Mouse (Mus musculus) liver, embryonic 16.5 days (tissue): ENCODE results near the gene Gm11565. TPM values are rescaled to one million over a fixed set of nuclear protein-coding genes. Genes with fewer than 3 reads are reported as not detected.

Experiments used
- polyA plus RNA-seq: library from polyadenylated mRNA; unstranded; fragments of >200 nt; fragmentation: Nextera tagmentation; extraction: Ambion mirVana; gene quantifications from 2 replicates; pipeline ENCODE4 v1.2.1, GENCODE M21; 2015

Gene Gm11565
- polyA plus RNA-seq, 1 experiment from 2014 or later, result not detected

Other genes starting within 250 kb of the Gm11565 start
- not detected in 2 replicates for gene Krtap4-6, start 248.8 kb upstream of the Gm11565 start, polyA plus RNA-seq
- not detected in 2 replicates for gene Gm14190, start 224.0 kb upstream of the Gm11565 start, polyA plus RNA-seq
- gene Gm14180, start 180.5 kb upstream of the Gm11565 start, polyA plus RNA-seq, result not detected in 2 replicates
- not detected in 2 replicates for gene Gm11595, start 141.8 kb upstream of the Gm11565 start, polyA plus RNA-seq
- gene Krtap4-8, start 134.0 kb upstream of the Gm11565 start, polyA plus RNA-seq, result not detected in 2 replicates
- gene Krtap4-9, start 129.6 kb upstream of the Gm11565 start, polyA plus RNA-seq, result not detected in 2 replicates
- not detected in 2 replicates for gene Gm11596, start 121.3 kb upstream of the Gm11565 start, polyA plus RNA-seq
- gene Gm11569, start 115.8 kb upstream of the Gm11565 start, polyA plus RNA-seq, result not detected in 2 replicates
- gene Gm11554, start 110.3 kb upstream of the Gm11565 start, polyA plus RNA-seq, result not detected in 2 replicates
- gene Krtap4-13, start 104.9 kb upstream of the Gm11565 start, polyA plus RNA-seq, result not detected in 2 replicates
- not detected in 2 replicates for gene Gm11564, start 99.1 kb upstream of the Gm11565 start, polyA plus RNA-seq
- not detected in 2 replicates for gene 2300003K06Rik, start 76.7 kb upstream of the Gm11565 start, polyA plus RNA-seq
- gene Krtap4-16, start 63.1 kb upstream of the Gm11565 start, polyA plus RNA-seq, result not detected in 2 replicates
- gene Gm11568, start 56.8 kb upstream of the Gm11565 start, polyA plus RNA-seq, result not detected in 2 replicates
- gene Gm11559, start 50.3 kb upstream of the Gm11565 start, polyA plus RNA-seq, result not detected in 2 replicates
- gene Krtap9-1, start 41.4 kb upstream of the Gm11565 start, polyA plus RNA-seq, result not detected in 2 replicates
- not detected in 2 replicates for gene Gm11567, start 35.6 kb upstream of the Gm11565 start, polyA plus RNA-seq
- not detected in 2 replicates for gene Krtap31-1, start 6.8 kb upstream of the Gm11565 start, polyA plus RNA-seq
- not detected in 2 replicates for gene Krtap31-2, start 21.5 kb downstream of the Gm11565 start, polyA plus RNA-seq
- not detected in 2 replicates for gene Krtap9-5, start 33.7 kb downstream of the Gm11565 start, polyA plus RNA-seq
- not detected in 2 replicates for gene Krtap29-1, start 64.3 kb downstream of the Gm11565 start, polyA plus RNA-seq
- not detected in 2 replicates for gene Krtap16-1, start 71.8 kb downstream of the Gm11565 start, polyA plus RNA-seq
- gene Krtap17-1, start 79.2 kb downstream of the Gm11565 start, polyA plus RNA-seq, result not detected in 2 replicates
- gene Krt33a, start 101.5 kb downstream of the Gm11565 start, polyA plus RNA-seq, result not detected in 2 replicates
- not detected in 2 replicates for gene Krt33b, start 115.1 kb downstream of the Gm11565 start, polyA plus RNA-seq
- not detected in 2 replicates for gene Krt34, start 126.8 kb downstream of the Gm11565 start, polyA plus RNA-seq
- gene Krt31, start 135.8 kb downstream of the Gm11565 start, polyA plus RNA-seq, result not detected in 2 replicates
- gene Krt32, start 173.5 kb downstream of the Gm11565 start, polyA plus RNA-seq, result not detected in 2 replicates
- not detected in 2 replicates for gene Krt35, start 181.5 kb downstream of the Gm11565 start, polyA plus RNA-seq
- gene Krt36, start 190.9 kb downstream of the Gm11565 start, polyA plus RNA-seq, result not detected in 2 replicates
- not detected in 2 replicates for gene Krt13, start 206.8 kb downstream of the Gm11565 start, polyA plus RNA-seq
- gene Krt15, start 221.2 kb downstream of the Gm11565 start, polyA plus RNA-seq, result 0.07 and 0.12 TPM in 2 replicates
- gene Krt19, start 233.9 kb downstream of the Gm11565 start, polyA plus RNA-seq, result 2.8 and 9.4 TPM in 2 replicates